Mouse (Mus musculus) MEL (cell line): ENCODE data around the gene Coch. TPM values are rescaled to one million over a fixed set of nuclear protein-coding genes. Genes with fewer than 3 reads are reported as not detected.

ENCODE experiments used
- DNase-seq: peaks from one replicate; pipeline ENCODE4 v3.0.0; 2011; ENCODE audit warnings: low read depth, low spot score
- H3K27ac ChIP-seq: 2 replicates; pipeline ENCODE4 v1.5.1; 2012; ENCODE audit warnings: low read depth, mild to moderate bottlenecking, control low read depth, low read length, moderate library complexity; ENCODE audit not compliant: control insufficient read depth
- H3K27me3 ChIP-seq, 2 experiments: fragments of 150-350 bp in 1 of 2; sonication (generic) in 1 of 2; 2 replicates each; pipeline ENCODE4 v1.6.1; 2012; ENCODE audit warnings: low read length in 2 of 2, mild to moderate bottlenecking in 2 of 2, improper control_type of control experiment in 1 of 2, moderate library complexity in 1 of 2; ENCODE audit not compliant: insufficient read depth in 2 of 2, control insufficient read depth in 1 of 2
- H3K36me3 ChIP-seq, 2 experiments: 2 replicates each; pipeline ENCODE4 v1.6.1; 2012 to 2014; ENCODE audit warnings: low read length in 2 of 2, improper control_type of control experiment in 1 of 2, inconsistent platforms in 1 of 2, mild to moderate bottlenecking in 1 of 2; ENCODE audit not compliant: insufficient read depth in 2 of 2, control insufficient read depth in 1 of 2
- H3K4me1 ChIP-seq, 2 experiments: fragments of 150-350 bp in 1 of 2; sonication (generic) in 1 of 2; 2 replicates each; pipeline ENCODE4 v1.6.1; 2012; ENCODE audit warnings: low read length in 2 of 2, improper control_type of control experiment in 1 of 2, mild to moderate bottlenecking in 1 of 2; ENCODE audit not compliant: insufficient read depth in 2 of 2, control insufficient read depth in 1 of 2
- H3K4me3 ChIP-seq, 2 experiments: fragments of 150-350 bp in 1 of 2; sonication (generic) in 1 of 2; 2 replicates each; pipeline ENCODE4 v1.5.1; 2012; ENCODE audit warnings: low read depth in 2 of 2, low read length in 2 of 2, mild to moderate bottlenecking in 2 of 2, moderate library complexity in 2 of 2, control low read depth in 1 of 2, improper control_type of control experiment in 1 of 2; ENCODE audit not compliant: control insufficient read depth in 1 of 2, insufficient read depth in 1 of 2
- H3K79me2 ChIP-seq: 2 replicates; pipeline ENCODE4 v1.6.1; 2012; ENCODE audit warnings: mild to moderate bottlenecking, low read length, moderate library complexity; ENCODE audit not compliant: control insufficient read depth, poor library complexity, insufficient read depth
- H3K9ac ChIP-seq: 2 replicates; pipeline ENCODE4 v1.6.1; 2012; ENCODE audit warnings: low read depth, mild to moderate bottlenecking, control low read depth, low read length, moderate library complexity; ENCODE audit not compliant: control insufficient read depth, poor library complexity, severe bottlenecking
- H3K9me3 ChIP-seq: fragments of 150-350 bp; sonication (generic); replicated peaks from 2 replicates; pipeline ENCODE4 v1.6.1; 2012; ENCODE audit warnings: mild to moderate bottlenecking, low read length, improper control_type of control experiment, moderate library complexity; ENCODE audit not compliant: insufficient read depth
- BHLHE40 ChIP-seq: IDR thresholded peaks from 2 replicates; pipeline ENCODE4 v1.6.1; 2012; ENCODE audit warnings: low read depth, mild to moderate bottlenecking, inconsistent platforms, low read length, improper control_type of control experiment, borderline replicate concordance
- CHD2 ChIP-seq: IDR thresholded peaks from 2 replicates; pipeline ENCODE4 v1.6.1; 2011; ENCODE audit warnings: low read length, improper control_type of control experiment
- CTCF ChIP-seq, 3 experiments: IDR thresholded peaks in 2 of 3; conservative IDR thresholded peaks in 1 of 3; 2 replicates each; pipeline ENCODE4 v1.5.1; 2011 to 2012; ENCODE audit warnings: low read length in 3 of 3, low read depth in 2 of 3, mild to moderate bottlenecking in 2 of 3, improper control_type of control experiment in 1 of 3, inconsistent platforms in 1 of 3, mixed read lengths in 1 of 3, moderate library complexity in 1 of 3; ENCODE audit not compliant: control insufficient read depth in 1 of 3, insufficient read depth in 1 of 3, poor library complexity in 1 of 3, severe bottlenecking in 1 of 3
- GATA1 ChIP-seq: IDR thresholded peaks from 2 replicates; pipeline ENCODE4 v1.6.1; 2011; ENCODE audit warnings: low read depth, low read length, improper control_type of control experiment
- JUND ChIP-seq: IDR thresholded peaks from 2 replicates; pipeline ENCODE4 v1.6.1; 2011; ENCODE audit warnings: low read depth, mild to moderate bottlenecking, improper control_type of control experiment, low read length
- MAFK ChIP-seq: IDR thresholded peaks from 2 replicates; pipeline ENCODE4 v1.6.1; 2011; ENCODE audit warnings: low read depth, mild to moderate bottlenecking, low read length, improper control_type of control experiment, borderline replicate concordance
- NELFE ChIP-seq: IDR thresholded peaks from 2 replicates; pipeline ENCODE4 v1.6.1; 2011; ENCODE audit warnings: low read depth, low read length, improper control_type of control experiment
- NRF1 ChIP-seq: IDR thresholded peaks from 2 replicates; pipeline ENCODE4 v1.6.1; 2014; ENCODE audit warnings: low read depth, mild to moderate bottlenecking, inconsistent platforms, low read length, improper control_type of control experiment, moderate library complexity; ENCODE audit not compliant: poor library complexity, insufficient read depth, severe bottlenecking
- POLR2AphosphoS2 ChIP-seq: IDR thresholded peaks from 2 replicates; pipeline ENCODE4 v1.6.1; 2011; ENCODE audit warnings: low read length, improper control_type of control experiment
- RAD21 ChIP-seq: IDR thresholded peaks from 2 replicates; pipeline ENCODE4 v1.6.1; 2011; ENCODE audit warnings: mild to moderate bottlenecking, low read depth, low read length, improper control_type of control experiment
- SIN3A ChIP-seq: IDR thresholded peaks from 2 replicates; pipeline ENCODE4 v1.6.1; 2012; ENCODE audit warnings: low read length, improper control_type of control experiment, inconsistent platforms
- SMC3 ChIP-seq: IDR thresholded peaks from 2 replicates; pipeline ENCODE4 v1.6.1; 2011; ENCODE audit warnings: low read depth, low read length, improper control_type of control experiment
- TAL1 ChIP-seq: IDR thresholded peaks from 2 replicates; pipeline ENCODE4 v1.6.1; 2012; ENCODE audit warnings: mild to moderate bottlenecking, inconsistent platforms, low read length, moderate library complexity, mixed read lengths
- TCF12 ChIP-seq: IDR thresholded peaks from 2 replicates; pipeline ENCODE4 v1.6.1; 2014; ENCODE audit warnings: low read depth, mild to moderate bottlenecking, inconsistent platforms, low read length, improper control_type of control experiment, moderate library complexity
- ZC3H11A ChIP-seq: IDR thresholded peaks from 2 replicates; pipeline ENCODE4 v1.6.1; 2012; ENCODE audit warnings: low read depth, mild to moderate bottlenecking, inconsistent platforms, low read length, improper control_type of control experiment
- ZNF384 ChIP-seq: IDR thresholded peaks from 2 replicates; pipeline ENCODE4 v1.6.1; 2012; ENCODE audit warnings: low read depth, mild to moderate bottlenecking, inconsistent platforms, low read length, improper control_type of control experiment
- polyA plus RNA-seq, 2 experiments: library from polyadenylated mRNA; stranded (reverse) in 1 of 2; unstranded in 1 of 2; fragments of >175 nt in 1 of 2; fragments of >200 nt in 1 of 2; gene quantifications; 2 replicates each; pipeline versions ENCODE4 v1.2.1 to v1.2.4; 2012; ENCODE audit warnings: low replicate concordance in 2 of 2, low read depth in 1 of 2; ENCODE audit not compliant: insufficient read length in 2 of 2, insufficient read depth in 1 of 2, missing spikeins in 1 of 2
- total RNA-seq: library from RNA; depleted of rRNA; stranded (reverse); fragments of 300-350 nt; gene quantifications from 2 replicates; pipeline ENCODE4 v1.2.3, GENCODE M21; 2012

The Coch gene
- total and polyA plus RNA-seq, 3 experiments, result not detected

DNA sequence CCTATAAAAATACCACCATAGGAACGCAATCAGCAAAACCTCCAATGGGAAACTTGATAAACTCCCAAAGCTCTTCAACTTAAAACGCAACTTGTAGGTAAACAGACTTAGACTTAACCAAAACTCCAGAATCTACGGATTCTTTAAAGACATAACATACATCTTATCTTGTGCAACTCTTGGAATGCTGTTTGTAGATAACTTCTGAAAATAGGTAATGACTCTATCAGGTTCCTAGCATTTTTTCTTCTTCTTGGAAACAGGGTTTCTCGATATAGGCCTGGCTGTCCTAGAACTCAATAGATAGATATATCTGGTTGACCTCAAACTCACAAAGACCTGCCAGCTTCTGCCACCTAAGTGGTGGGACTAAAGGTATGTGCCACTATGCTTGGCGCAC, 28.0 kb downstream of the Coch start:
- Histone ChIP-seq H3K27me3 (no peaks in the 10 kb centered on the region), H3K4me1 (peaks cover 0 to 2% of the 10 kb centered on the region in 2 experiments; a peak in 1 of 4 replicates), H3K79me2 (no peaks in the 10 kb centered on the region), H3K9me3 (no peaks in the 10 kb centered on the region), H3K27ac (no peak overlapping the region), H3K4me3 (no peak overlapping the region), H3K9ac (no peak overlapping the region), H3K36me3 (peaks cover 4 to 27% of the 10 kb centered on the region in 2 experiments; a peak in 3 of 4 replicates)
- no peak for DNase-seq
- TF ChIP-seq CHD2 (no peak), NRF1 (no peak), TAL1 (no peak), MAFK (no peak), SMC3 (no peak), POLR2AphosphoS2 (no peak), ZNF384 (no peak), NELFE (no peak), BHLHE40 (no peak), GATA1 (no peak), TCF12 (no peak)

DNA sequence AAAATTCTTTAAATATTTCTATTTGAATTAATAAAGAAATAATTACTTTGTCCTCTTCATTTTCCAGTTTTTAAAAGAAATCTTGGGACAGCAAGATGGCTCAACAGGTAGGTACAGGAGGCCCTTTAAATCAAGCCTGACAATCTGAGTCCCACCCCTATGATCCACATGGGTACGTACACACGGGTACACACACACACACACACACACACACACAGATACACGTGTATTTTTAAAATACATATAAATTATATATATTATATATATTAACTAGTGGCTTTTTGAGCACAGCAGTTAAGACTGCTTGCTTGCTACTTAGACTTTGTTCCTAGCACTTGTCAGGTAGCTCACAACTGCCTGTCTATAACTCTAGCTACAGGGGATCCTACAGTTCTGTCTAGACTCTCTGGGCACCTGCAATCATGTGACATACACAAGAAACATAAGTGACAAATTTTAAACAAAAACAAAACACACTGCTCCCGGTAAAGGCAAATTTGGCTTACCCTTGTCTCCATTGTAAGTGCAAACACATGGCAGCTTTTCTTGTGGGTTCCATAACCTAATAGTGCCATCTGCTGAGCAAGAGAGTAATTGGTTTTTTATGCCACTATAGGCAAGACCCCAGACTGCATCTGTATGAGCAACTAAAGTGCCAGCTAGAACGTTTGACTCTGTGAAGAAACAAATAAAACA, 29.7 kb downstream of the Coch start:
- Histone ChIP-seq H3K27ac (no peak overlapping the region), H3K79me2 (no peaks in the 10 kb centered on the region), H3K9ac (no peak overlapping the region), H3K27me3 (no peaks in the 10 kb centered on the region), H3K4me3 (no peak overlapping the region), H3K9me3 (no peaks in the 10 kb centered on the region), H3K4me1 (peaks cover 0 to 2% of the 10 kb centered on the region in 2 experiments; a peak in 1 of 4 replicates), H3K36me3 (peaks cover 4 to 32% of the 10 kb centered on the region in 2 experiments; a peak in 3 of 4 replicates)
- no peak for TF ChIP-seq SIN3A
- TF ChIP-seq RAD21, result peak; percentile 46
- TF ChIP-seq SMC3, result peak; percentile 47
- TF ChIP-seq CTCF (IDR thresholded peaks at IDR 0.05 in 2 of 3, conservative IDR thresholded peaks at IDR 0.05 in 1 of 3; ENCODE audit: control insufficient read depth in 1 of 3, insufficient read depth in 1 of 3, low read depth in 2 of 3, low read length in 3 of 3, poor library complexity in 1 of 3, severe bottlenecking in 1 of 3), result peak in 1 of 3 experiments; percentile 47; a peak in 2 of 6 replicates
- TF ChIP-seq ZC3H11A, result peak; percentile 25; the same call in 1 of the 2 replicates
- no peak for TF ChIP-seq JUND
- DNase-seq, result peak; percentile 43
